Mouse (Mus musculus) MEL (cell line): Measurements from ENCODE around the gene Urah.

Experiments used
- CHD1 ChIP-seq: IDR thresholded peaks from 2 replicates; pipeline ENCODE4 v1.6.1; 2012; ENCODE audit warnings: low read depth, mild to moderate bottlenecking, inconsistent platforms, low read length, improper control_type of control experiment
- CTCF ChIP-seq, 3 experiments: IDR thresholded peaks in 2 of 3; conservative IDR thresholded peaks in 1 of 3; 2 replicates each; pipeline ENCODE4 v1.5.1; 2011 to 2012; ENCODE audit warnings: low read length in 3 of 3, low read depth in 2 of 3, mild to moderate bottlenecking in 2 of 3, improper control_type of control experiment in 1 of 3, inconsistent platforms in 1 of 3, mixed read lengths in 1 of 3, moderate library complexity in 1 of 3; ENCODE audit not compliant: control insufficient read depth in 1 of 3, insufficient read depth in 1 of 3, poor library complexity in 1 of 3, severe bottlenecking in 1 of 3
- HCFC1 ChIP-seq: IDR thresholded peaks from 2 replicates; pipeline ENCODE4 v1.6.1; 2012; ENCODE audit warnings: low read depth, mild to moderate bottlenecking, inconsistent platforms, low read length, improper control_type of control experiment, moderate library complexity
- POLR2A ChIP-seq, 2 experiments: IDR thresholded peaks; 2 replicates each; pipeline ENCODE4 v1.6.1; 2011 to 2012; ENCODE audit warnings: low read length in 2 of 2, mild to moderate bottlenecking in 2 of 2, control low read depth in 1 of 2, improper control_type of control experiment in 1 of 2, low read depth in 1 of 2, moderate library complexity in 1 of 2; ENCODE audit not compliant: control insufficient read depth in 1 of 2, insufficient read depth in 1 of 2, poor library complexity in 1 of 2
- ZC3H11A ChIP-seq: IDR thresholded peaks from 2 replicates; pipeline ENCODE4 v1.6.1; 2012; ENCODE audit warnings: low read depth, mild to moderate bottlenecking, inconsistent platforms, low read length, improper control_type of control experiment

DNA sequence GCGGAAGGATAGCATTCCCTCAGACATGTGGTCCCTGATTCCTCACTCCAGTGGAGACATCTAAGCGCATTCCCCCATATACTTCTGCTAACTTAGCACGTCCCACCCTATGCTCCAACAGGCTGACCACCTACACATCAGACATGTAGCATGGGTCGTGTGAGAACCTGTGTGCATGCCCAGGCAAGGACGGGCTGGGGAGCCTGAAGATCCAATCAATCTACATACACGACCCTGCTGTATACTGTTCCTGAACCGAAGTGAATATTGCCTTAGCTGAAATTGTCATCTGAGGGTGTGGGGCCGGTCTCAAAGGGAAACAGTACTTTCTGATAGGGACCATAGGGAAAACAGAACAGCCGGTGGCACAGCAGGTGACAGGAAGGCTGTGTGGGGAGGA lies 20.4 kb downstream of the Urah start:
- TF ChIP-seq CHD1 (no peak), POLR2A (IDR thresholded peaks at IDR 0.05; ENCODE audit: control insufficient read depth in 1 of 2, insufficient read depth in 1 of 2, low read depth in 1 of 2, low read length in 2 of 2, poor library complexity in 1 of 2) (no peak), ZC3H11A (no peak), CTCF (IDR thresholded peaks at IDR 0.05 in 2 of 3, conservative IDR thresholded peaks at IDR 0.05 in 1 of 3; ENCODE audit: control insufficient read depth in 1 of 3, insufficient read depth in 1 of 3, low read depth in 2 of 3, low read length in 3 of 3, poor library complexity in 1 of 3, severe bottlenecking in 1 of 3) (no peak), HCFC1 (no peak)
